Mouse (Mus musculus) frontal cortex, adult 2 months (tissue): ENCODE results near the gene Capn1. TPM values are rescaled to one million over a fixed set of nuclear protein-coding genes. Genes with fewer than 3 reads are reported as not detected.

Experiments
- DNase-seq, 2 experiments: peaks; one replicate each; pipeline ENCODE4 v3.0.0; 2022; ENCODE audit warnings: low spot score in 1 of 2; ENCODE audit errors: extremely low spot score in 1 of 2
- polyA plus RNA-seq: library from polyadenylated mRNA; depleted of rRNA; stranded (reverse); fragments of >200 nt; gene quantifications from 2 replicates; pipeline ENCODE4 v1.2.3, GENCODE M21; 2012

The Capn1 gene
- polyA plus RNA-seq, 1 experiment, result 16.3 TPM

GRCm38 (mm10) chr19:6042293-6042692 is 26.6 kb upstream of the Capn1 start:
- no peak for DNase-seq

- no peak for DNase-seq
Observed at GRCm38 (mm10) chr19:6040002-6040401, 24.3 kb upstream of the Capn1 start.

DNA sequence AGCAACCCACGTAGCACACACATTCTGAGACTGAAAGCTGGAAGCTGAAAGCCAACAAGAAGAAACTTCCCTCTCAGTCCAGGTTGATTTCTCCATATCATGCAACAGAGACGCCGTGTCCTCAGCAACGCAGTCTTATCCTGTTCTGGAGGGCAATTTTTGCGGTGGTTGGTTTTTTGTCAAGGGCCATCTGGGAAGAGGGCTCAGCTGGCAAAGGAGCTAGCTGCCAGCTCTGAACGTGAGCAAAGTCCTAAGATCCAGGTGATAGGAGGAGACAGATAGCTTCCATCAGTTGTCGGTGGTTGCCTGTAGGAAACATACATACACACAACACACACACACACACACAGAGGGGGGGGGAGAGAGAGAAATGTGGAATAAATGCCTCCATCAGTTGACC is 22.6 kb upstream of the Capn1 start:
- no peak for DNase-seq

- DNase-seq, result no peak
Observed at GRCm38 (mm10) chr19:6037695-6038094, 22.0 kb upstream of the Capn1 start.

- no peak for DNase-seq
Observed at GRCm38 (mm10) chr19:6035966-6036585, 20.4 kb upstream of the Capn1 start.

GRCm38 (mm10) chr19:6030520-6031280 is 15.0 kb upstream of the Capn1 start:
- no peak for DNase-seq

- no peak for DNase-seq
Observed at GRCm38 (mm10) chr19:6029426-6029825, 13.7 kb upstream of the Capn1 start.

GRCm38 (mm10) chr19:6028991-6029390 is 13.3 kb upstream of the Capn1 start:
- DNase-seq, result no peak

DNA sequence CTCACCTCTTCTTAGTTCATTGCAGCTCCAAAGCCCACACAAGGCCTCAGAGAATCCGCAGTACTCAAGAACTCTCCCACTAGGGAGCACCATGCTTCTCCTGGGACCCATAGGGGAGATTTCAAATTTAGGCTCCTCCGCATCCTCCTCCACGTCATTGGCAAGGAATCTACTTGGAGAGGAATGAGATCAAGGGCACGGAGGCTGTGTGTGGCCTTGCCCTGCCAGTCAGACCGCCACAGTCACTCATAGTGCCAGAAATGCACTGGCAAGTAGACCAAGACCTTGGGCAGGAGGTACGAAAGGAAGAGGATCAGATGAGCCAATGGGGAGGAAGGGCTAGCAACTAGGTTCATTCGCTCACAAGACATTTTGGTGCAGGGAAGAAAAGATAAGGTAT is 8.2 kb upstream of the Capn1 start:
- no peak for DNase-seq

DNA sequence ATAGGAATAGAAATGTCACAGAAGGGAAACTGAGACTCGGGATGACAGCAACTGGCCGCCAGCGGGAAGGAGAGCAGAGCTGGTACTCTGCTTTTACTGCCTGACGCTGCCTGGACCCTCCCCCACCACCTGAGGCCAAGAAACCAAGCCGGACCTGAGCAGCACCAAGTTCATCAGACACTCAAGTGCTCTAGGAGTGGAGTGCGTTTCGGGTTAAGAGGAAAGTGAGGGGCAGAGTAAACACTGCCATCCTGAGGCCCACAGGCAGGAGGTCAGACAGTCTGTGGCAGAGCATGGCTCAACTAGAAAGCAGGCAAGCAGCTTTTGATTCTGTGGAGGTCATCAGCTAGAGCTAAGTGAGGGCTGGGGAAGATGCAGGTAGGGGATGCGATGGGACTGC is 7.4 kb upstream of the Capn1 start:
- no peak for DNase-seq

DNA sequence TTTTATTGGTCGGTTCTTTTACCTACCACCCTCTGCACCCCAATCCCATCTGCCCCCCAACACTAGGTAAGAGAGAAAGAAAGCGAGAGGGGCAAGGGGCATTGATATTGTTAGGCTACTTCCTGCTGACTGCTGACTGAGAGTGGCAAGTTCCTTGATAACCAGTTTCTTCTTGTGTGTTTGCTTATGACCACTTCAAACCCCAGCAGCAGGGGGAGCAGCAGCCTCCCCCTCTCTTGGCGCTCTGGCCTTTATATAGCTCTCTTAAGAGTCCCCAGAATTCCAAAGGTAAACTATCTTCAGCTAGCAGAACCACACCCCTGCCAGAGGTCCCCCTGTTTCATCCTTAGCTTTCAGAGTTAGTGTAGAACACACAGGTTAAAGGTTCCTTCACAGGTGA is 4.6 kb upstream of the Capn1 start:
- no peak for DNase-seq

DNA sequence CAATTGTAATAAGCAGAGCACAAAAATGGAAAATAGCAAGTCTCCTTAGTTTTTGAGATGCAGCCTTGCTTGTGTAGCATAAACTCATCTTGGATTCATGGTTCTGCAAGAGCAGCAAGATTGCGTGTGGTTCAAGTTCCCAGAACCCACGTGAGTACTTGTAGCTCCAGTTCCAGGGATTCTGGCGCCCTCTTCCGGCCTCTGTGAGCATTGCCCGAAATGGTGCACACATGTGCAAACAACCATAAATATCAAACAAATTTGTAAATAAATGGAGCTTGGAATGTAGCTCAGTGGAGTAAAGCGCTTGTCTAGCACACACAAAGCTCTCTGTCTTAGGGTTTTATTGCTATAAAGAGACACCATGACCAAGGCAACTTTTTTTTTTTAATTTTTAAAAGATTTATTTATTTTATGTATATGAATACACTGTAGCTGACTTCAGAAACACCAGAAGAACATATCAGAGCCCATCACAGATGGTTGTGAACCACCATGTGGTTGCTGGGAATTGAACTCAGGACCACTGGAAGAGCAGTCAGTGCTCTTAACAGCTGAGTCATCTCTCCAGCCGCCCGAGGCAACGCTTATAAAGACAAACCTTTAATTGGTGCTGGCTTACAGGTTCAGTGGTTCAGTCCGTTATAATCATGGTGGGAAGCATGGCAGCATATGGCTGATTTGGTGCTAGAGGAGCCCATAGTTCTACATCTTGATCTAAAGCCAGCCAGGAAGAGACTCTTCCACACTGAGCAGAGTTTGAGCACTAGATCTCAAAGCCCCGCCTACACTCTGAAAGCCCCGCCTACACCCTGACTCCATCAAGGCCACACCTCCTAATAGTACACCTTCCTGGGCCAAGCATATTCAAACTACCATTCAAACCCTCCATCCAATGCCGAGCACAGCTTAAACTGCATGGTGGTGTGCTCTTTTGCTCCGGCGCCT is 2.7 kb upstream of the Capn1 start:
- peak; percentile 64 to 95 for DNase-seq

DNA sequence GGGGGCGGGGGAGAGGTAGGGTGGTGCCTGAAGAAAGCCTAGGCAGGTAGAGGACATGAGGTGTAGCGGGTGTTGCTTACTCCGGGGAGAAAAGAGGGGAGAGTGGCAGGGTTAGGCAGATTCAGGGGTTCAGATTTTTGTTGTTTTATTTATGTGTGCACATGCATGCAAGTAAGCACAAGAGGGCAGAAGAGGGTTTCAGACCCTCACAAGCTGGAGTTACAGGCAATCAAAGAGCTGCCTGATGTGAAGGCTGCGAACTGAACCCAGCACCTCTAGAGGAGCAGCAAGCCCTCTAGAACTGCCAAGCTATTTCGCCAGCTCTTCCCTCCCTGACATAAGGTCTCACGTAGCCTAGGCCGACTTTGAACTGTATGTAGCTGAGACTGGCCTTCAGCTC is 835 bp upstream of the Capn1 start:
- no peak for DNase-seq

DNA sequence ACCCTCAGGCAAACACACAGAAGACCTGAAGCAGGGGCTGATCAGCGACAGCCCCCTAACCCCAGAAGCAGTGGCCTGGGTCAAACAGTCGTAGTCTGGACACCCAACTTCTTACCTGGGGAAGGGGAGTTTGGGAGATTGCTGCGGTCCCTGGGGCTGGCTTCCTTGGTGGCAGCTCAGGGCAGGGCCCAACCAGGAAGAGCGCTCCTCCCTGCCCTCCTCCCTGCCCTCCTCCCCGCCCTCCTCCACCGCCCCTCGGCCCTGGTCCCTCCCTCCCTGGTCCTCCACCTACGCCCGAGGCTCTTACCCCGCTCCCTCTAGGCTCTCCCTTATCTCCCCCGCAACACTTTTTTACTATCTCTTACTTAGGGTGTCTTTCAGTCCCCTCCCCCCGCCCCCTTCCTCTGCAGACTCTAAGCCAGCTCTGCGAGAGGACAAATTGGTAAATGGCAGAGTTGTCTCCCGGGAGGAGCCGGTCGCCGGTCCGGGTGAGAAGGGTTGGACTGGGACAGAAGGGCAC is 646 bp downstream of the Capn1 start:
- no peak for DNase-seq

DNA sequence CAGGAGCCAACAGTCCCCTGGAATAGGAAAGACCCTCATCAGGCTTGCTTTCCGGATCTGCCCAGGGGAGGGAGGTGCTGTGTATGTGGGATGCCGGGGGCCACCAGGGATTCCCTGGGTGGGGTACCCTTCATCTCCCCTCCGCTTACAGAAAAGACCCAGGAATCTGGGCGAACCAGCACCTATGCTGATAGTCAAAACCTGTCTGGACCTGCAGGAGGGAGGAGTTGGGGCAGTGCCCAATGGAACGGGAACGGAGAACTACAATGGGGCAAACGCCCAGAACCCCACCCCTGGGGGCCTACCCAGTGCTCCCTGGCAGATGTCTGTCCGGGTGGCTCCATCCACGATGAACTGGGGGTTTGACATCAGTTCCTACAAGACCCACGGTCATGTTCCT is 2.0 kb downstream of the Capn1 start:
- DNase-seq, result no peak

DNA sequence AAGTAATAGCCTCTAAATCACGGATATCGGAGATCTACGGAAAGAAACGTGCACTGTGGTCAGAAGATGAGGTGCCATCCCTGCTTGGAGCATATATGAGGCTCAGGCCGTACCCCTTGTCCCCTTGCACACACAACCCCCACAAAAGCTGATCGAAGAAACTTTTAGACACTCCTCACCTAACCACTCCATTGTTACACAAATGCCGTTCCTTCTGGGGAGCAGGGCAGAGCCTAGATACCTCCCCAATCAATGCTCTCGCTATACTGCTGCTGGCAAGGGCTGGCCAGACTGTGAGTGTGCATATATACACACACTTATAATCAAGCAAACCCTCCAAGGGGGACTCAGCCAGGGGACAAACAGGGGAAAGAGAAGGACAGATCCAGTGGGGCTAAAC is 6.6 kb downstream of the Capn1 start:
- no peak for DNase-seq

DNA sequence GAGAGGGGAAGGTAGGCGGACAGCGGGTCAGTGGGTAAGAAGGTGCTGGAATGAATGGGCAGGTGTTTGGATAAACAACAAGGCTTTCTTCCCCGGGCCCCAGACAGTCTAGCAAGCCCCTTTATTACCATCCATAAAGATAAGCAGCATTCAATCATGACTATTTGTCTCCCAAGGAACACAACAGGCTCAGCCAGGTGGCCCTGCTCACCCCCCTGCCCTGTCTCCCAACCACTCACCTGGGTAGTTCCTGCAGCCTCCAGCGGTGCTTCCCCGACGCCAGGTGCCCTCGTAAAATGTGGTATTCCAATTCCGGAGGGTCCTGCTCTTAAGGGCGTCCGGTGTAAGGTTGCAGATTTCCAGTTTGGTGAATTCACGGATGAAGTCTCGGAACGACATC is 8.7 kb downstream of the Capn1 start:
- DNase-seq, result no peak

- DNase-seq, result no peak
Observed at GRCm38 (mm10) chr19:6005541-6005940, 10.2 kb downstream of the Capn1 start.

GRCm38 (mm10) chr19:5999969-6000368 is 15.7 kb downstream of the Capn1 start:
- DNase-seq, result no peak

GRCm38 (mm10) chr19:5998180-5998579 is 17.5 kb downstream of the Capn1 start:
- no peak for DNase-seq

DNA sequence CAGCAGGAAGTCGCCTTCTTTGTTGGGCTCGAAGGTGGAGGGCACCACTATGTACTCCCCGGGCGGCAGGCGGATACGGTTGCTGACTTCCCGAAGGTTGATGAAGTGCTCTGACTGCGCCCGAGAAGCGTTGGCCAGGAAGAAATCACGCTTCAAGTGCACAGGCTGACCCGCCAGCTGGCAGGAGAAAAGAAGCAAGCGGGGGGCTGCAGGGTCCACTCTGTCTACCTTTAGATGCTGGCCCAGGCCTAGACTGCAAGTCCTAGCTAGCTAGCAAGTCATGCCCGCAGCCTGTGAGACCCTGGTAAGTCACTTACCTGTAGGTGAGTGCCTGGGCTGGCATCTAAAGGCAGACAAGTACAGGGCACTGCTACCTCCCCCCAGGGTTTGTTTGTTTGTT is 21.0 kb downstream of the Capn1 start:
- DNase-seq, result no peak
